In genomic region chr9:91393376-91394068, GRCm38 (mm10) we compare ENCODE assay signal across 21 mouse cellular contexts. TPM values are rescaled to one million over a fixed set of nuclear protein-coding genes. Genes with fewer than 3 reads are reported as not detected.
A peak's percentile ranks its signal among the peaks of the same experiment; 100 is the strongest.
DNase-seq lines count a peak whose midpoint lies in the region; ATAC-seq lines count a peak whose summit lies in the region.
"Had no signal": no experiment of that assay in that cellular context is flagged by ENCODE, and none has a peak within 500 bp of the region (broad histone marks: within the 10 kb centered on the region; RNA-seq: fewer than 3 reads in every experiment).

No protein-coding gene starts in this region.

- H3K36me3 ChIP-seq in midbrain, embryonic 11.5 days (ENCODE audit: control insufficient read depth, insufficient read depth, low read length) = no peaks in the 10 kb centered on the region
- no peaks in the 10 kb centered on the region for H3K36me3 ChIP-seq in midbrain, embryonic 14.5 days (ENCODE audit: control insufficient read depth, insufficient read depth, low read length)
- H3K36me3 ChIP-seq in forebrain, embryonic 15.5 days = no peaks in the 10 kb centered on the region
- no peaks in the 10 kb centered on the region for H3K36me3 ChIP-seq in hindbrain, embryonic 15.5 days
- H3K36me3 ChIP-seq in neural tube, embryonic 12.5 days = no peaks in the 10 kb centered on the region
- no peaks in the 10 kb centered on the region for H3K36me3 ChIP-seq in intestine, embryonic 16.5 days (ENCODE audit: control insufficient read depth, insufficient read depth, low read length)
- H3K36me3 ChIP-seq: heart, embryonic 10.5 days; intestine, embryonic 15.5 days; limb, embryonic 12.5 days; liver, embryonic 15.5 days had no signal

- H3K27me3 ChIP-seq in midbrain, embryonic 11.5 days (ENCODE audit: control insufficient read depth, insufficient read depth, low read length) = peaks cover 94% of the 10 kb centered on the region
- H3K27me3 ChIP-seq in midbrain, embryonic 14.5 days (ENCODE audit: control insufficient read depth, insufficient read depth, low read length) = peaks cover 89% of the 10 kb centered on the region
- peaks cover 92% of the 10 kb centered on the region for H3K27me3 ChIP-seq in forebrain, embryonic 15.5 days
- H3K27me3 ChIP-seq in hindbrain, embryonic 15.5 days = peaks cover 85% of the 10 kb centered on the region
- peaks cover 79% of the 10 kb centered on the region for H3K27me3 ChIP-seq in neural tube, embryonic 12.5 days (replicated peaks)
- peaks cover 76% of the 10 kb centered on the region for H3K27me3 ChIP-seq in intestine, embryonic 16.5 days (replicated peaks; ENCODE audit: control insufficient read depth, insufficient read depth, low read length)

- no peak overlapping the region for H3K4me3 ChIP-seq in midbrain, embryonic 11.5 days (ENCODE audit: low read depth, low read length)
- no peak overlapping the region for H3K4me3 ChIP-seq in midbrain, embryonic 14.5 days (replicated peaks; ENCODE audit: low read depth, low read length)
- no peak overlapping the region for H3K4me3 ChIP-seq in forebrain, embryonic 15.5 days
- H3K4me3 ChIP-seq in hindbrain, embryonic 15.5 days = no peak overlapping the region
- H3K4me3 ChIP-seq in neural tube, embryonic 12.5 days = no peak overlapping the region
- no peak overlapping the region for H3K4me3 ChIP-seq in intestine, embryonic 16.5 days (ENCODE audit: low read length)
- H3K4me3 ChIP-seq: erythroblast, embryonic 14.5 days; heart, embryonic 10.5 days; intestine, embryonic 15.5 days; layer of hippocampus, adult 2 months; limb, embryonic 12.5 days; liver, embryonic 15.5 days had no signal

- ATAC-seq in midbrain, embryonic 11.5 days (ENCODE audit: low FRiP score) = 0 out of 2 replicates have a peak, but pooled peaks have one; percentile 18
- ATAC-seq in midbrain, embryonic 14.5 days (ENCODE audit: low FRiP score, low TSS enrichment) = no peak
- ATAC-seq in forebrain, embryonic 15.5 days (replicated peaks) = no peak; the same call in 1 of the 2 replicates
- ATAC-seq in hindbrain, embryonic 15.5 days (ENCODE audit: low FRiP score, low read depth) = no peak
- ATAC-seq in neural tube, embryonic 12.5 days (ENCODE audit: low FRiP score, low read depth) = peak; percentile 30; the same call in 1 of the 2 replicates
- ATAC-seq in intestine, embryonic 16.5 days = no peak
- ATAC-seq: activated CD4-positive, CD25-positive, alpha-beta regulatory T cell, adult 4 months; intestine, embryonic 15.5 days; Patski had no signal

- H3K9me3 ChIP-seq in midbrain, embryonic 11.5 days (ENCODE audit: control insufficient read depth, low read length) = no peaks in the 10 kb centered on the region
- H3K9me3 ChIP-seq in midbrain, embryonic 14.5 days (ENCODE audit: control insufficient read depth, low read length) = no peaks in the 10 kb centered on the region
- H3K9me3 ChIP-seq in forebrain, embryonic 15.5 days = no peaks in the 10 kb centered on the region
- no peaks in the 10 kb centered on the region for H3K9me3 ChIP-seq in hindbrain, embryonic 15.5 days
- no peaks in the 10 kb centered on the region for H3K9me3 ChIP-seq in neural tube, embryonic 12.5 days
- H3K9me3 ChIP-seq in intestine, embryonic 16.5 days (ENCODE audit: control insufficient read depth, low read length) = no peaks in the 10 kb centered on the region
- H3K9me3 ChIP-seq: heart, embryonic 10.5 days; intestine, embryonic 15.5 days; limb, embryonic 12.5 days; liver, embryonic 15.5 days had no signal

- H3K27ac ChIP-seq in midbrain, embryonic 11.5 days (ENCODE audit: low read depth, low read length) = no peak overlapping the region
- no peak overlapping the region for H3K27ac ChIP-seq in midbrain, embryonic 14.5 days (replicated peaks; ENCODE audit: low read depth, low read length)
- H3K27ac ChIP-seq in forebrain, embryonic 15.5 days (replicated peaks) = peak overlapping the region; percentile 47; the same call in 1 of the 2 replicates
- peak overlapping the region; percentile 58 for H3K27ac ChIP-seq in hindbrain, embryonic 15.5 days (replicated peaks)
- no peak overlapping the region for H3K27ac ChIP-seq in neural tube, embryonic 12.5 days
- H3K27ac ChIP-seq in intestine, embryonic 16.5 days (ENCODE audit: low read length) = no peak overlapping the region
- H3K27ac ChIP-seq: heart, embryonic 10.5 days; intestine, embryonic 15.5 days; kidney, postnatal 0 days; layer of hippocampus, adult 2 months; limb, embryonic 12.5 days; liver, embryonic 15.5 days had no signal

- 4% methylated on average over 8 of the region's 8 CpGs for WGBS in midbrain, embryonic 11.5 days
- WGBS in midbrain, embryonic 14.5 days = 8% methylated on average over 8 of the region's 8 CpGs
- WGBS in forebrain, embryonic 15.5 days = 13% methylated on average over 8 of the region's 8 CpGs
- WGBS in hindbrain, embryonic 15.5 days = 17% methylated on average over 8 of the region's 8 CpGs
- WGBS in neural tube, embryonic 12.5 days = 6% methylated on average over 8 of the region's 8 CpGs
- WGBS in intestine, embryonic 16.5 days = 7% methylated on average over 8 of the region's 8 CpGs

- peak; percentile 91 for DNase-seq in midbrain, embryonic 11.5 days (ENCODE audit: low spot score, missing footprints)
- no peak for DNase-seq in midbrain, embryonic 14.5 days
- no peak for DNase-seq in cerebellum, postnatal 4 days (ENCODE audit: low spot score in 2 of 2)
- DNase-seq: adrenal gland, postnatal 25 days; cerebellum, adult 2 months; gastrocnemius, postnatal 36 days; heart, postnatal 10 days; thymus, postnatal 25 days had no signal

- H3K9ac ChIP-seq in midbrain, embryonic 11.5 days (ENCODE audit: low read length) = no peak overlapping the region
- H3K9ac ChIP-seq in midbrain, embryonic 14.5 days (replicated peaks; ENCODE audit: low read length) = no peak overlapping the region
- no peak overlapping the region for H3K9ac ChIP-seq in forebrain, embryonic 15.5 days (replicated peaks)
- H3K9ac ChIP-seq in hindbrain, embryonic 15.5 days = no peak overlapping the region
- no peak overlapping the region for H3K9ac ChIP-seq in neural tube, embryonic 12.5 days
- no peak overlapping the region for H3K9ac ChIP-seq in intestine, embryonic 16.5 days (ENCODE audit: low read depth, low read length)
- H3K9ac ChIP-seq: intestine, embryonic 15.5 days; limb, embryonic 12.5 days; liver, embryonic 15.5 days had no signal

- H3K4me1 ChIP-seq in midbrain, embryonic 11.5 days (ENCODE audit: control insufficient read depth, insufficient read depth, low read length) = peaks cover 21% of the 10 kb centered on the region
- H3K4me1 ChIP-seq in midbrain, embryonic 14.5 days (ENCODE audit: control insufficient read depth, insufficient read depth, low read length) = no peaks in the 10 kb centered on the region
- 0 out of 2 replicates have a peak, but pooled peaks cover 4% of the 10 kb centered on the region for H3K4me1 ChIP-seq in forebrain, embryonic 15.5 days
- H3K4me1 ChIP-seq in hindbrain, embryonic 15.5 days (replicated peaks) = no peaks in the 10 kb centered on the region
- H3K4me1 ChIP-seq in neural tube, embryonic 12.5 days = peaks cover 7% of the 10 kb centered on the region
- no peaks in the 10 kb centered on the region for H3K4me1 ChIP-seq in intestine, embryonic 16.5 days (ENCODE audit: control insufficient read depth, insufficient read depth, low read length)
- H3K4me1 ChIP-seq: heart, embryonic 10.5 days; intestine, embryonic 15.5 days; limb, embryonic 12.5 days; liver, embryonic 15.5 days had no signal

- no peak overlapping the region for H3K4me2 ChIP-seq in midbrain, embryonic 11.5 days
- H3K4me2 ChIP-seq in midbrain, embryonic 14.5 days (ENCODE audit: low read length) = no peak overlapping the region
- no peak overlapping the region for H3K4me2 ChIP-seq in forebrain, embryonic 15.5 days (replicated peaks)
- H3K4me2 ChIP-seq in hindbrain, embryonic 15.5 days = no peak overlapping the region
- H3K4me2 ChIP-seq in neural tube, embryonic 12.5 days (replicated peaks) = no peak overlapping the region
- H3K4me2 ChIP-seq in intestine, embryonic 16.5 days (ENCODE audit: low read depth, low read length) = no peak overlapping the region
- H3K4me2 ChIP-seq: intestine, embryonic 15.5 days; limb, embryonic 12.5 days; liver, embryonic 15.5 days had no signal

RNA-seq across cellular contexts. Expression of gene Zic1, which starts 27.9 kb away (rescaled TPM):
- 13.7 and 14.8 TPM in 2 replicates for polyA plus RNA-seq in midbrain, embryonic 11.5 days (2014; fragmentation: Nextera tagmentation; extraction: Ambion mirVana)
- polyA plus RNA-seq in midbrain, embryonic 14.5 days (2014; fragmentation: Nextera tagmentation; extraction: Ambion mirVana) = 17.8 and 18.5 TPM in 2 replicates
- polyA plus RNA-seq in forebrain, embryonic 15.5 days (2015; fragmentation: Nextera tagmentation; extraction: Ambion mirVana) = 9.6 and 9.8 TPM in 2 replicates
- 13.5 and 14.8 TPM in 2 replicates for polyA plus RNA-seq in hindbrain, embryonic 15.5 days (2015; fragmentation: Nextera tagmentation; extraction: Ambion mirVana)
- 19.0 and 19.9 TPM in 2 replicates for polyA plus RNA-seq in neural tube, embryonic 12.5 days (2016; fragmentation: Nextera tagmentation; extraction: Ambion mirVana)
- polyA plus RNA-seq in intestine, embryonic 16.5 days (2015; fragmentation: Nextera tagmentation; extraction: Ambion mirVana) = not detected in 2 replicates
- polyA plus RNA-seq: activated CD4-positive, CD25-positive, alpha-beta regulatory T cell, adult 4 months; erythroblast, embryonic 14.5 days; heart, embryonic 10.5 days; intestine, embryonic 15.5 days; kidney, postnatal 0 days; Patski had no signal

RNA-seq across cellular contexts. Expression of gene Zic4, which starts 31.3 kb away (rescaled TPM):
- polyA plus RNA-seq in midbrain, embryonic 11.5 days (2014; fragmentation: Nextera tagmentation; extraction: Ambion mirVana) = 41.7 and 42.5 TPM in 2 replicates
- 32.4 and 49.1 TPM in 2 replicates for polyA plus RNA-seq in midbrain, embryonic 14.5 days (2014; fragmentation: Nextera tagmentation; extraction: Ambion mirVana)
- polyA plus RNA-seq in forebrain, embryonic 15.5 days (2015; fragmentation: Nextera tagmentation; extraction: Ambion mirVana) = 46.2 and 55.0 TPM in 2 replicates
- polyA plus RNA-seq in hindbrain, embryonic 15.5 days (2015; fragmentation: Nextera tagmentation; extraction: Ambion mirVana) = 52.6 and 61.6 TPM in 2 replicates
- polyA plus RNA-seq in neural tube, embryonic 12.5 days (2016; fragmentation: Nextera tagmentation; extraction: Ambion mirVana) = 62.8 and 66.6 TPM in 2 replicates
- polyA plus RNA-seq in intestine, embryonic 16.5 days (2015; fragmentation: Nextera tagmentation; extraction: Ambion mirVana) = not detected in 2 replicates
- polyA plus RNA-seq: activated CD4-positive, CD25-positive, alpha-beta regulatory T cell, adult 4 months; intestine, embryonic 15.5 days; kidney, postnatal 0 days; liver, embryonic 15.5 days; Patski had no signal

Comparison
In these comparisons a context has a peak if more than half of its experiments do, and no peak if none do; other contexts are left out.
1. ATAC-seq: peak in midbrain, embryonic 11.5 days (single experiment) and neural tube, embryonic 12.5 days (single experiment); none in midbrain, embryonic 14.5 days (single experiment), forebrain, embryonic 15.5 days (single experiment), hindbrain, embryonic 15.5 days (single experiment) and intestine, embryonic 16.5 days (single experiment).
2. H3K27ac ChIP-seq: peak in forebrain, embryonic 15.5 days (single experiment) and hindbrain, embryonic 15.5 days (single experiment); none in midbrain, embryonic 11.5 days (single experiment), midbrain, embryonic 14.5 days (single experiment), neural tube, embryonic 12.5 days (single experiment) and intestine, embryonic 16.5 days (single experiment).
3. RNA of gene Zic1, which starts 27.9 kb away (polyA plus RNA-seq): 19.0 to 19.9 TPM in neural tube, embryonic 12.5 days, 17.8 to 18.5 TPM in midbrain, embryonic 14.5 days, 13.5 to 14.8 TPM in hindbrain, embryonic 15.5 days, 13.7 to 14.8 TPM in midbrain, embryonic 11.5 days and 9.6 to 9.8 TPM in forebrain, embryonic 15.5 days; not detected in intestine, embryonic 16.5 days; every median in the first group is over 10 times any median in the second.
4. RNA of gene Zic4, which starts 31.3 kb away (polyA plus RNA-seq): 62.8 to 66.6 TPM in neural tube, embryonic 12.5 days, 52.6 to 61.6 TPM in hindbrain, embryonic 15.5 days, 46.2 to 55.0 TPM in forebrain, embryonic 15.5 days, 32.4 to 49.1 TPM in midbrain, embryonic 14.5 days and 41.7 to 42.5 TPM in midbrain, embryonic 11.5 days; not detected in intestine, embryonic 16.5 days; every median in the first group is over 10 times any median in the second.